9 mouse cellular contexts compared by ENCODE assay signal in the genomic region with DNA sequence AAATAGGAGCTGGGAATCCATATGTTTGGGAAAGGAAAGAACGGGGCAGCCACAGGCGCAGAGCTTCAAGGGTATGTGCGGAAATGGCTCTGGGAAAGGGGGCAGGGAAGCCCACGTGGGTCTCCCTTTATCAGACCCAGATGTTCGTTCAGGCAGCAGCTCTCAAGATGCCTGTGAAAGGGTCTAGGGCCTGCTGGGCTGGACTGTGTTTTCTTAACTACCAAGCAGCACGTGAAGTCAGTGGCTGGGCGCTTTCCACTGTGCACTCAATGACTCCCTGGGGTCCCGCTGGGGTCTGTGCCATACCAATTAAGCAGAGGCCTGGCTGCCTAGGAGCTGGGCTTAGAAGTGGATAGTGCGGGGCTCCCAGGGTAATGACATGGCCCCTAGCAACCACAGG. TPM values are rescaled to one million over a fixed set of nuclear protein-coding genes. Genes with fewer than 3 reads are reported as not detected.
A peak's percentile ranks its signal among the peaks of the same experiment; 100 is the strongest.
DNase-seq lines count a peak whose midpoint lies in the region; ATAC-seq and TF ChIP-seq lines count a peak whose summit lies in the region.
"Had no signal": no experiment of that assay in that cellular context is flagged by ENCODE, and none has a peak within 500 bp of the region (broad histone marks: within the 10 kb centered on the region; RNA-seq: fewer than 3 reads in every experiment).

No protein-coding gene starts in this region.

- no peaks in the 10 kb centered on the region for H3K27me3 ChIP-seq in kidney, postnatal 0 days (ENCODE audit: insufficient read depth, low read length)
- no peaks in the 10 kb centered on the region for H3K27me3 ChIP-seq in embryonic facial prominence, embryonic 13.5 days
- H3K27me3 ChIP-seq in heart, embryonic 13.5 days (replicated peaks), result no peaks in the 10 kb centered on the region
- H3K27me3 ChIP-seq in liver, embryonic 11.5 days (replicated peaks; ENCODE audit: control insufficient read depth, insufficient read depth, low read length), result no peaks in the 10 kb centered on the region
- H3K27me3 ChIP-seq in stomach, embryonic 15.5 days (replicated peaks), result no peaks in the 10 kb centered on the region

- no peak; the same call in 1 of the 2 replicates for ATAC-seq in kidney, postnatal 0 days (replicated peaks; ENCODE audit: low FRiP score, low read depth)
- peak; percentile 94 for ATAC-seq in embryonic facial prominence, embryonic 13.5 days (ENCODE audit: insufficient number of reproducible peaks, insufficient read depth, low FRiP score, low TSS enrichment, low read depth)
- ATAC-seq in heart, embryonic 13.5 days (ENCODE audit: extremely low read depth, insufficient number of reproducible peaks, low FRiP score, low TSS enrichment), result peak; percentile 55; the same call in 1 of the 2 replicates
- peak; percentile 82 for ATAC-seq in liver, embryonic 11.5 days (replicated peaks; ENCODE audit: low FRiP score)
- peak; percentile 70 for ATAC-seq in stomach, embryonic 15.5 days (ENCODE audit: insufficient read depth, low FRiP score, low read depth)

- H3K4me1 ChIP-seq in kidney, postnatal 0 days (replicated peaks; ENCODE audit: insufficient read depth, low read length), result peaks cover 11% of the 10 kb centered on the region; the same call in 1 of the 2 replicates
- H3K4me1 ChIP-seq in embryonic facial prominence, embryonic 13.5 days, result peaks cover 31% of the 10 kb centered on the region
- peaks cover 30% of the 10 kb centered on the region for H3K4me1 ChIP-seq in heart, embryonic 13.5 days
- H3K4me1 ChIP-seq in liver, embryonic 11.5 days (replicated peaks; ENCODE audit: control insufficient read depth, insufficient read depth, low read length), result peaks cover 7% of the 10 kb centered on the region; the same call in 1 of the 2 replicates
- H3K4me1 ChIP-seq in stomach, embryonic 15.5 days, result peaks cover 18% of the 10 kb centered on the region

- DNase-seq in kidney, postnatal 0 days (ENCODE audit: low spot score), result peak; percentile 85
- no peak for DNase-seq in kidney, adult 8-10 months
- peak; percentile 92 for DNase-seq in MN1 (ENCODE audit: low spot score)
- peak; percentile 64 for DNase-seq in liver, embryonic 11.5 days (ENCODE audit: low spot score)
- DNase-seq in natural killer cell, adult 2 months (ENCODE audit: low spot score in 2 of 2), result no peak

- H3K9me3 ChIP-seq in kidney, postnatal 0 days (replicated peaks; ENCODE audit: low read length), result no peaks in the 10 kb centered on the region
- H3K9me3 ChIP-seq in embryonic facial prominence, embryonic 13.5 days, result no peaks in the 10 kb centered on the region
- H3K9me3 ChIP-seq in heart, embryonic 13.5 days, result no peaks in the 10 kb centered on the region
- no peaks in the 10 kb centered on the region for H3K9me3 ChIP-seq in liver, embryonic 11.5 days (ENCODE audit: control insufficient read depth, low read length)
- H3K9me3 ChIP-seq in stomach, embryonic 15.5 days, result no peaks in the 10 kb centered on the region

- H3K4me2 ChIP-seq in kidney, postnatal 0 days (ENCODE audit: low read length), result no peak overlapping the region
- peak overlapping the region; percentile 54 for H3K4me2 ChIP-seq in embryonic facial prominence, embryonic 13.5 days
- peak overlapping the region; percentile 54 for H3K4me2 ChIP-seq in heart, embryonic 13.5 days
- H3K4me2 ChIP-seq in liver, embryonic 11.5 days, result peak overlapping the region; percentile 30; the same call in 1 of the 2 replicates
- peak overlapping the region; percentile 25 for H3K4me2 ChIP-seq in stomach, embryonic 15.5 days

- H3K27ac ChIP-seq in kidney, postnatal 0 days, result peak overlapping the region; percentile 47
- peak overlapping the region; percentile 99 for H3K27ac ChIP-seq in embryonic facial prominence, embryonic 13.5 days
- H3K27ac ChIP-seq in heart, embryonic 13.5 days (replicated peaks), result peak overlapping the region; percentile 89
- peak overlapping the region; percentile 17; the same call in 1 of the 2 replicates for H3K27ac ChIP-seq in liver, embryonic 11.5 days (ENCODE audit: low read depth, low read length)
- peak overlapping the region; percentile 93 for H3K27ac ChIP-seq in stomach, embryonic 15.5 days
- H3K27ac ChIP-seq: liver, embryonic 14.5 days had no signal

- TF ChIP-seq CTCF in kidney, postnatal 0 days (IDR thresholded peaks at IDR 0.05; ENCODE audit: low read depth), result no peak

- H3K36me3 ChIP-seq in kidney, postnatal 0 days (ENCODE audit: insufficient read depth, low read length), result no peaks in the 10 kb centered on the region
- H3K36me3 ChIP-seq in embryonic facial prominence, embryonic 13.5 days, result no peaks in the 10 kb centered on the region
- H3K36me3 ChIP-seq in heart, embryonic 13.5 days, result no peaks in the 10 kb centered on the region
- H3K36me3 ChIP-seq in liver, embryonic 11.5 days (ENCODE audit: control insufficient read depth, insufficient read depth, low read length), result no peaks in the 10 kb centered on the region
- H3K36me3 ChIP-seq in stomach, embryonic 15.5 days, result no peaks in the 10 kb centered on the region

- no peak overlapping the region for H3K9ac ChIP-seq in kidney, postnatal 0 days (ENCODE audit: low read depth, low read length)
- 0 out of 2 replicates have a peak overlapping the region, but pooled peaks have one; percentile 36 for H3K9ac ChIP-seq in embryonic facial prominence, embryonic 13.5 days
- peak overlapping the region; percentile 61 for H3K9ac ChIP-seq in heart, embryonic 13.5 days
- H3K9ac ChIP-seq in liver, embryonic 11.5 days (ENCODE audit: low read depth, low read length), result no peak overlapping the region
- no peak overlapping the region for H3K9ac ChIP-seq in stomach, embryonic 15.5 days
- H3K9ac ChIP-seq: liver, embryonic 14.5 days had no signal

- H3K4me3 ChIP-seq in kidney, postnatal 0 days (replicated peaks; ENCODE audit: low read depth, low read length), result no peak overlapping the region
- H3K4me3 ChIP-seq in embryonic facial prominence, embryonic 13.5 days, result 0 out of 2 replicates have a peak overlapping the region, but pooled peaks have one; percentile 2
- no peak overlapping the region for H3K4me3 ChIP-seq in heart, embryonic 13.5 days
- no peak overlapping the region for H3K4me3 ChIP-seq in liver, embryonic 11.5 days (ENCODE audit: low read depth, low read length)
- no peak overlapping the region for H3K4me3 ChIP-seq in stomach, embryonic 15.5 days (replicated peaks)

- 20% methylated on average over 9 of the region's 9 CpGs for WGBS in kidney, postnatal 0 days
- WGBS in embryonic facial prominence, embryonic 13.5 days, result 3% methylated on average over 9 of the region's 9 CpGs
- 5% methylated on average over 9 of the region's 9 CpGs for WGBS in heart, embryonic 13.5 days
- WGBS in liver, embryonic 11.5 days, result 18% methylated on average over 9 of the region's 9 CpGs
- WGBS in stomach, embryonic 15.5 days, result 11% methylated on average over 9 of the region's 9 CpGs

RNA-seq across cellular contexts. Expression of a gene that starts 33.9 kb away (rescaled TPM):
- polyA plus RNA-seq in kidney, postnatal 0 days (2015; fragmentation: Nextera tagmentation; extraction: Ambion mirVana), result 116 and 117 TPM in 2 replicates
- polyA plus RNA-seq in embryonic facial prominence, embryonic 13.5 days (2015; fragmentation: Nextera tagmentation; extraction: Ambion mirVana), result 95.1 and 108 TPM in 2 replicates
- polyA plus RNA-seq in heart, embryonic 13.5 days (2015; fragmentation: Nextera tagmentation; extraction: Ambion mirVana), result 42.3 and 45.0 TPM in 2 replicates
- polyA plus RNA-seq in liver, embryonic 11.5 days (2014; fragmentation: Nextera tagmentation; extraction: Ambion mirVana), result 22.0 and 25.3 TPM in 2 replicates
- polyA plus RNA-seq in stomach, embryonic 15.5 days (2015; fragmentation: Nextera tagmentation; extraction: Ambion mirVana), result 185 and 189 TPM in 2 replicates

RNA-seq across cellular contexts. Expression of a gene that starts 44.8 kb away (rescaled TPM):
- polyA plus RNA-seq in kidney, postnatal 0 days (2015; fragmentation: Nextera tagmentation; extraction: Ambion mirVana), result 0.12 TPM in 1 of 2 replicates, not detected in the other
- polyA plus RNA-seq in embryonic facial prominence, embryonic 13.5 days (2015; fragmentation: Nextera tagmentation; extraction: Ambion mirVana), result 0.37 TPM in 1 of 2 replicates, not detected in the other
- polyA plus RNA-seq in heart, embryonic 13.5 days (2015; fragmentation: Nextera tagmentation; extraction: Ambion mirVana), result not detected in 2 replicates
- not detected in 2 replicates for polyA plus RNA-seq in liver, embryonic 11.5 days (2014; fragmentation: Nextera tagmentation; extraction: Ambion mirVana)
- not detected in 2 replicates for polyA plus RNA-seq in stomach, embryonic 15.5 days (2015; fragmentation: Nextera tagmentation; extraction: Ambion mirVana)
- polyA plus RNA-seq: liver, embryonic 14.5 days had no signal

Comparison
In these comparisons a context has a peak if more than half of its experiments do, and no peak if none do; other contexts are left out.
1. DNase-seq: peak in kidney, postnatal 0 days (single experiment), MN1 (single experiment) and liver, embryonic 11.5 days (single experiment); none in kidney, adult 8-10 months (0 of 2) and natural killer cell, adult 2 months (0 of 2).
2. H3K27ac ChIP-seq: peak in every context shown above with its lines; median percentile 99 in embryonic facial prominence, embryonic 13.5 days; 93 in stomach, embryonic 15.5 days; 89 in heart, embryonic 13.5 days; 47 in kidney, postnatal 0 days; 17 in liver, embryonic 11.5 days.
3. H3K9ac ChIP-seq: peak in embryonic facial prominence, embryonic 13.5 days (single experiment) and heart, embryonic 13.5 days (single experiment); none in kidney, postnatal 0 days (single experiment), liver, embryonic 11.5 days (single experiment) and stomach, embryonic 15.5 days (single experiment).